Mouse (Mus musculus): ENCODE data around the gene Nvl. TPM values are rescaled to one million over a fixed set of nuclear protein-coding genes. Genes with fewer than 3 reads are reported as not detected.

Nvl gene
- polyA plus RNA-seq, 1 experiment from 2014 or later: 50.3 TPM

DNA sequence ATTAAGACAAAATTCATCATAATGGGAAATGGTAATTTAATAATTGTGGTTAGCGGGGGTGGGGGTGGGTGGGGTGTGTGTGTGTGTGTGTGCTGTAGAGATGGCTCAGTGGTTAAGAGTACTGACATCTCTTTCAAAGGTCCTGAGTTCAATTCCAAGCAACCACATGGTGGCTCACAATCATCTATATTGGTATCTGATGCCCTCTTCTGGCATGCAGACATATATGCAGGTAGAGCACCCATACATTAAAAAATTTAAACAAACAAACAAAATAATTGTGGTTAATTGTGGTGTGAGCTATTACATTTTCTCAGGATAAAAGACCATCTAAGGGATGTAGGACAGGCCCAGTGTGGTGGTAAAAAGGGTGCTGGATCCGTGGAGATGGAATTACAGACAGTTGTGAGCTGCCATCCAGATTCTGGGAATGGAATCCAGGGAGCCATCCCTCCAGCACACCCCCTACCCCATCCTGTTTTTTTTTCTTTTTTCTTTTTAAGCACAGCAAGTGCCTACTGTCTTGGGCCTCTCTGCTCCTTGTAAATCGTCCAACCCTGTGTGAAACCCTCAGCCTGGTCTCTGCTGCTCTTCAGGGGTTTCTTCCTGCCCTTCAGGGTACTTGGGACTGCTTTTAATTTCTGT is 5.5 kb upstream of the Nvl start:
- Histone ChIP-seq H3K9ac (ENCODE audit: low read depth, low read length) (no peak overlapping the region), H3K4me3 (ENCODE audit: low read depth, low read length) (no peak overlapping the region), H3K27ac (ENCODE audit: low read length) (no peak overlapping the region), H3K9me3 (replicated peaks; ENCODE audit: control insufficient read depth, low read length, poor library complexity, severe bottlenecking) (no peaks in the 10 kb centered on the region), H3K4me1 (ENCODE audit: control insufficient read depth, insufficient read depth, low read length) (peaks cover 24% of the 10 kb centered on the region), H3K36me3 (ENCODE audit: control insufficient read depth, insufficient read depth, low read length) (0 out of 2 replicates have a peak, but pooled peaks cover 2% of the 10 kb centered on the region), H3K27me3 (ENCODE audit: control insufficient read depth, insufficient read depth, low read depth, low read length) (no peaks in the 10 kb centered on the region), H3K4me2 (ENCODE audit: low read length) (no peak overlapping the region)
- WGBS: 80% methylated on average over 3 of the region's 3 CpGs
- ATAC-seq: no peak

DNA sequence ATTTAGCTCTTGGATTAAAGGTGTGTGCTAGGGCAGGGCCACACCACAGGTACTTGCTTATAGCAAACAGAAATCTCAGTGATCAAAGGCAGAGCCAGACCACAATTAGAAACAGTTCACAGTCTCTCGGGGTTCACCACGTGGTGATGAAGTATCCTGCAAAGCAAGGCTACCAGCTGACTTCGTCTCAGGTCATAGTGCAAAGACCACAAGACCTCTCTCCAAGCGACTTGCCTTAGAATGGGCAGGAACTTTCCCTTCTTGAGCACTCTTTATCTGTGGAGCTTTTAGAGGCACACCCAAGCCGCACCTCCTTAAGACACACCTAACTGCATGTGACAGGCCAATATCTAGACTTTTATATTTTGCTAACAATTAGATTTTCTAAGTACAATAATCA is 4.5 kb upstream of the Nvl start:
- Histone ChIP-seq H3K36me3 (ENCODE audit: control insufficient read depth, insufficient read depth, low read length) (no peaks in the 10 kb centered on the region), H3K4me1 (ENCODE audit: control insufficient read depth, insufficient read depth, low read length) (peaks cover 24% of the 10 kb centered on the region), H3K4me2 (ENCODE audit: low read length) (no peak overlapping the region), H3K9ac (ENCODE audit: low read depth, low read length) (no peak overlapping the region), H3K27me3 (ENCODE audit: control insufficient read depth, insufficient read depth, low read depth, low read length) (no peaks in the 10 kb centered on the region), H3K4me3 (ENCODE audit: low read depth, low read length) (no peak overlapping the region), H3K9me3 (replicated peaks; ENCODE audit: control insufficient read depth, low read length, poor library complexity, severe bottlenecking) (no peaks in the 10 kb centered on the region), H3K27ac (ENCODE audit: low read length) (no peak overlapping the region)
- no peak for ATAC-seq
- 76% methylated on average over 5 of the region's 5 CpGs for WGBS

DNA sequence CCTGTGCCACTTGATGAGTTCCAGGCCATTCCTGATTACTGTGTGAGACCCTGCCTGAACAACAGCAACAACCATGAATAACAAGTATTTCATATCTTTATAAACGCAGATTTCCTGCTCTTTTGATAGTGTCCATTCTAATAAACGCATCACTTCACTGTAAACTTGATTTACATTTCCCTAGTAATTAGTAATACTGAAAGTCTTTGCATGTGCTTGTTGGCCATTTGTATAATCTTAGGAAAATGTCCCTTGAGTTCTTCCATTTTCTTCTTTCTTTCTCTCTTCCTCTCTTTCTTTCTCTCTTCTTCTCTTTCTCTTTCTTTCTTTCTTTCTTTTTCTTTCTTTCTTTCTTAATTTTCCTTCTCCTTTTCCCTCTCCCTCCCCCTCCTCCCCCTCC is 2.2 kb upstream of the Nvl start:
- Histone ChIP-seq H3K9ac (ENCODE audit: low read depth, low read length) (no peak overlapping the region), H3K4me1 (ENCODE audit: control insufficient read depth, insufficient read depth, low read length) (peaks cover 22% of the 10 kb centered on the region), H3K36me3 (ENCODE audit: control insufficient read depth, insufficient read depth, low read length) (no peaks in the 10 kb centered on the region), H3K4me3 (ENCODE audit: low read depth, low read length) (no peak overlapping the region), H3K27ac (ENCODE audit: low read length) (no peak overlapping the region), H3K27me3 (ENCODE audit: control insufficient read depth, insufficient read depth, low read depth, low read length) (no peaks in the 10 kb centered on the region), H3K4me2 (ENCODE audit: low read length) (no peak overlapping the region), H3K9me3 (replicated peaks; ENCODE audit: control insufficient read depth, low read length, poor library complexity, severe bottlenecking) (no peaks in the 10 kb centered on the region)
- no peak for ATAC-seq
- WGBS: 93% methylated on average over 2 of the region's 2 CpGs

DNA sequence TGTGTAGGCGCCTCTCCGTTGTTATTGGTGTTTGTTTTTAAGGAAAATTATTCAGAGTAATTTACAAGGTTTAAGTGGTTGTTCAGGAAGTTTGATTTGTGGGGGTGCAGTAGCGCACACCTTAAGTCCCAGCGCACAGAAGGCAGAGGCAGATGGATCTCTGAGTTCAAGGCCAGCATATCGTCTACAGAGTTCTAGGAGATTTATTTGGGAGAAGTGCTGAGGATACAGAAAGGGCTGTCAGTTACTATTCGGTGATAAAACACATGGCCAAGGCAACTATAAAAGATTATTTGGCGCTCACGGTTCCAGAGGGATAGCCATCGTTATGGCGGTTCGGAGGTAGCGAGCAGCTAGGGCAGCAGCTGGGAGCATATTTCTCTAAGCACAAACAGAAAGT is 962 bp upstream of the Nvl start:
- peaks cover 3% of the 10 kb centered on the region; the same call in 1 of the 2 replicates for H3K36me3 ChIP-seq (ENCODE audit: control insufficient read depth, insufficient read depth, low read length)
- H3K27ac ChIP-seq (ENCODE audit: low read length): no peak overlapping the region
- H3K4me1 ChIP-seq (ENCODE audit: control insufficient read depth, insufficient read depth, low read length): peaks cover 19% of the 10 kb centered on the region
- no peaks in the 10 kb centered on the region for H3K27me3 ChIP-seq (ENCODE audit: control insufficient read depth, insufficient read depth, low read depth, low read length)
- peak overlapping the region; percentile 67 for H3K4me2 ChIP-seq (ENCODE audit: low read length)
- 14% methylated on average over 12 of the region's 12 CpGs for WGBS
- H3K4me3 ChIP-seq (ENCODE audit: low read depth, low read length): peak overlapping the region; percentile 89
- peak overlapping the region; percentile 62 for H3K9ac ChIP-seq (ENCODE audit: low read depth, low read length)
- no peaks in the 10 kb centered on the region for H3K9me3 ChIP-seq (replicated peaks; ENCODE audit: control insufficient read depth, low read length, poor library complexity, severe bottlenecking)
- ATAC-seq: no peak

DNA sequence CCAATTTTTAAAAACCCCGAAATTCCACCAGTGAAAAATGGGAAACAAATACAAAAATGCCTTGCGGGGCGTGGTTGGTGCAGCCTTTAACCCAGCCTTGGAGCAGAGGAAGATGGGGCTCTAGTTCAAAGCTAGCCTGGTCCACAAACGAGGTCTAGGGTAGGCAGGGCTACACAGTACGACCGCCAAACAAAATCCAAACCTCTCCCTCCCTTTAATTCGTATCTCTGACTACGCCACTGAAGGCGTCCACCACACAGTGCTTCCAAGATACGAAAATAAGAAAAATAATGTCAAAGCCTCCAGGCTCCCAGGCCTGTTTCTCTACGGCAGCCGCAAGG is 425 bp downstream of the Nvl start:
- peak; percentile 54 for ATAC-seq
- Histone ChIP-seq H3K4me2 (ENCODE audit: low read length) (peak overlapping the region; percentile 89), H3K4me1 (ENCODE audit: control insufficient read depth, insufficient read depth, low read length) (peaks cover 19% of the 10 kb centered on the region), H3K9ac (ENCODE audit: low read depth, low read length) (peak overlapping the region; percentile 86), H3K27ac (ENCODE audit: low read length) (peak overlapping the region; percentile 82), H3K4me3 (ENCODE audit: low read depth, low read length) (peak overlapping the region; percentile 89), H3K36me3 (ENCODE audit: control insufficient read depth, insufficient read depth, low read length) (peaks cover 8% of the 10 kb centered on the region), H3K9me3 (replicated peaks; ENCODE audit: control insufficient read depth, low read length, poor library complexity, severe bottlenecking) (no peaks in the 10 kb centered on the region), H3K27me3 (ENCODE audit: control insufficient read depth, insufficient read depth, low read depth, low read length) (no peaks in the 10 kb centered on the region)
- under 1% methylated on average over 12 of the region's 12 CpGs for WGBS

DNA sequence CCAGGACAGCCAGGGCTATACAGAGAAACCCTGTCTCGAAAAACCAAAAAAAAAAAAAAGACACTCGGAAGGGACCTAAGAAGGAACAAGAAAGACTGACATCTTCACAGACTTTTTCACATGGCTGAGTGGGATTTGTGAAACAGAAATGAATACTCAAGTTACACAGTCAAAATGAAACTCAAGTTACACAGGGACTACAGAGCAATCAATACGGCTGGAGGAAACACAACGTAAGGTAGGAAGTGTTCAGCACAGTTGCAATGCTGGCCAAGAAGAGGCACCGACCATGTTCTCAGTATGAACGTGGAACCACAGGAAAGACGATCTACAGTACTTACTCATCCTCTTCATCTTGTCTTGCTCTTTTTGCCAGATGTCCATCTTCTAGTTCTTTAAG is 5.3 kb downstream of the Nvl start:
- no peak overlapping the region for H3K27ac ChIP-seq (ENCODE audit: low read length)
- peaks cover 10% of the 10 kb centered on the region for H3K4me1 ChIP-seq (ENCODE audit: control insufficient read depth, insufficient read depth, low read length)
- H3K9ac ChIP-seq (ENCODE audit: low read depth, low read length): no peak overlapping the region
- no peaks in the 10 kb centered on the region for H3K27me3 ChIP-seq (ENCODE audit: control insufficient read depth, insufficient read depth, low read depth, low read length)
- peaks cover 24% of the 10 kb centered on the region for H3K36me3 ChIP-seq (ENCODE audit: control insufficient read depth, insufficient read depth, low read length)
- no peak overlapping the region for H3K4me3 ChIP-seq (ENCODE audit: low read depth, low read length)
- H3K4me2 ChIP-seq (ENCODE audit: low read length): no peak overlapping the region
- H3K9me3 ChIP-seq (replicated peaks; ENCODE audit: control insufficient read depth, low read length, poor library complexity, severe bottlenecking): no peaks in the 10 kb centered on the region
- 92% methylated on average over 7 of the region's 7 CpGs for WGBS
- no peak for ATAC-seq

DNA sequence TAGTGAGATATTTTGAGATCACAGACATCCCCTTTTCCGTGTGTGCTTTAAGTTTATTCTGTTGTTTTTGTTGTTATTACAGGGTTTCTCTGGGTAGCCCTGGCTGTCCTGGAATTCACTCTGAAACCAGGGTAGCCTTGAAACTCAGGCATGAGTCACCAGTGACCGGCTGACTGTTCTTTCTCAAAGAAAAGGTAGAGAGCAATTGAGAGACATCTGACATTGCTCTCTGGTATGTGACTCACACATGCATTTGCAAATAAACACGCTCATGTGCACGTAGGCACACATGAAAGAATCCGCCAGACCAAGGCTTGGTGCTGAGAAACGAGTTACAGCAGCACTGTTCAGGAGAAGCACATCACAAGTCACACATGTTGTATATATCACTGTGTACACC is 12.1 kb downstream of the Nvl start:
- H3K4me3 ChIP-seq (ENCODE audit: low read depth, low read length): no peak overlapping the region
- no peaks in the 10 kb centered on the region for H3K27me3 ChIP-seq (ENCODE audit: control insufficient read depth, insufficient read depth, low read depth, low read length)
- no peak overlapping the region for H3K4me2 ChIP-seq (ENCODE audit: low read length)
- no peak overlapping the region for H3K27ac ChIP-seq (ENCODE audit: low read length)
- 92% methylated on average over 6 of the region's 6 CpGs for WGBS
- no peaks in the 10 kb centered on the region for H3K4me1 ChIP-seq (ENCODE audit: control insufficient read depth, insufficient read depth, low read length)
- H3K9me3 ChIP-seq (replicated peaks; ENCODE audit: control insufficient read depth, low read length, poor library complexity, severe bottlenecking): no peaks in the 10 kb centered on the region
- H3K9ac ChIP-seq (ENCODE audit: low read depth, low read length): no peak overlapping the region
- peaks cover 38% of the 10 kb centered on the region for H3K36me3 ChIP-seq (ENCODE audit: control insufficient read depth, insufficient read depth, low read length)
- ATAC-seq: no peak

DNA sequence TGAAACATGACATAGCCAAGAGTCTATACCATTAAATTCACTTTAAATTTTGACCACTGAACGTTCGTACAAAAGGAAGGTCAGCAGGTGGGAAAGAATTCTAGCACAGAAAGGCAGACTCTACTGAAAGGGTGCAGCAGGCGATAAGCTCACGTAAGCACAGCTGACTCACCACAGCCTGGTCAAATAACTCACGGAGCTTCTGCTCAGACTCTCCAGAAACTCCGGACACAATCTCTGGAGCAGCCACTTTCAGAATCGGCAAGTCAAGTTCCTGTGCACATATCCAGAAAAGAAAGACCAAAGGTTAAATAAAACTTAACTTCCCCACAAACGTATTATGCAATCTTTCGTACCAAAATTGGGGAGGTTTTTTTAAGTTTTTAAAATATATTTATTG is 17.2 kb downstream of the Nvl start:
- H3K27me3 ChIP-seq (ENCODE audit: control insufficient read depth, insufficient read depth, low read depth, low read length): no peaks in the 10 kb centered on the region
- ATAC-seq: no peak
- no peak overlapping the region for H3K9ac ChIP-seq (ENCODE audit: low read depth, low read length)
- H3K4me3 ChIP-seq (ENCODE audit: low read depth, low read length): no peak overlapping the region
- no peaks in the 10 kb centered on the region for H3K9me3 ChIP-seq (replicated peaks; ENCODE audit: control insufficient read depth, low read length, poor library complexity, severe bottlenecking)
- no peak overlapping the region for H3K27ac ChIP-seq (ENCODE audit: low read length)
- 97% methylated on average over 9 of the region's 9 CpGs for WGBS
- no peak overlapping the region for H3K4me2 ChIP-seq (ENCODE audit: low read length)
- peaks cover 29% of the 10 kb centered on the region for H3K36me3 ChIP-seq (ENCODE audit: control insufficient read depth, insufficient read depth, low read length)
- no peaks in the 10 kb centered on the region for H3K4me1 ChIP-seq (ENCODE audit: control insufficient read depth, insufficient read depth, low read length)

DNA sequence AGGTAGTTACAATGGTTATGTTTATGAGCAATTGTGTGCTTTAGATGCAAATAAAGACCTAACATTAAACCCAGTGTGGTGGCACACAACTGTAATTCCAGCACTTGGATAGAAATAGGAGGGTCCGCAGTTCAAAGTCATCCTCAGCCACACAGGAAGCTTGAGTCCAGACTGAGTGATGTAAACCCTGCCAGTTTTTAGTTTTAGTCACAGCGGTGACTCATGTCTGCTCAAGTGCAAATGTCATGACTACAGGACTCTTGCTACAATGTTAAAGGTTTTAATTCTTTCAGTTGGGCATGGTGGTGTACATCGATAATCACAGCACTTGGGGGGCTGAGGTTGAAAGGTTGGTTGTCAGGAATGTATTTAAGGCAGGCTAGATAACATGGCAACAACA is 18.1 kb downstream of the Nvl start:
- no peak overlapping the region for H3K4me2 ChIP-seq (ENCODE audit: low read length)
- H3K9ac ChIP-seq (ENCODE audit: low read depth, low read length): no peak overlapping the region
- ATAC-seq: no peak
- H3K9me3 ChIP-seq (replicated peaks; ENCODE audit: control insufficient read depth, low read length, poor library complexity, severe bottlenecking): no peaks in the 10 kb centered on the region
- peaks cover 30% of the 10 kb centered on the region for H3K36me3 ChIP-seq (ENCODE audit: control insufficient read depth, insufficient read depth, low read length)
- WGBS: 96% methylated on average over 3 of the region's 3 CpGs
- no peak overlapping the region for H3K4me3 ChIP-seq (ENCODE audit: low read depth, low read length)
- no peaks in the 10 kb centered on the region for H3K4me1 ChIP-seq (ENCODE audit: control insufficient read depth, insufficient read depth, low read length)
- no peaks in the 10 kb centered on the region for H3K27me3 ChIP-seq (ENCODE audit: control insufficient read depth, insufficient read depth, low read depth, low read length)
- H3K27ac ChIP-seq (ENCODE audit: low read length): no peak overlapping the region

Data from midbrain, embryonic 16.5 days (tissue).